Mouse (Mus musculus) stomach, embryonic 15.5 days (tissue): ENCODE measurements around the gene Rad54l2. TPM values are rescaled to one million over a fixed set of nuclear protein-coding genes. Genes with fewer than 3 reads are reported as not detected.

Experiments
- ATAC-seq: fragments of 200-750 bp; cut with Nextera tagmentation; 2 replicates; pipeline ENCODE4 v1.8.0; 2017; ENCODE audit warnings: low read depth, moderate number of reproducible peaks, moderate TSS enrichment; ENCODE audit not compliant: insufficient read depth, low FRiP score
- H3K27ac ChIP-seq: fragments of 300-500 bp; sonication (generic); 2 replicates; pipeline ENCODE4 v1.5.1; 2015; ENCODE audit warnings: mild to moderate bottlenecking, inconsistent platforms
- H3K27me3 ChIP-seq: fragments of 300-500 bp; sonication (generic); replicated peaks from 2 replicates; pipeline ENCODE4 v1.6.1; 2015; ENCODE audit warnings: inconsistent platforms
- H3K36me3 ChIP-seq: fragments of 300-500 bp; sonication (generic); 2 replicates; pipeline ENCODE4 v1.6.1; 2015; ENCODE audit warnings: inconsistent platforms
- H3K4me1 ChIP-seq: fragments of 300-500 bp; sonication (generic); 2 replicates; pipeline ENCODE4 v1.6.1; 2015; ENCODE audit warnings: inconsistent platforms
- H3K4me2 ChIP-seq: fragments of 300-500 bp; sonication (generic); 2 replicates; pipeline ENCODE4 v1.6.1; 2015; ENCODE audit warnings: mild to moderate bottlenecking, inconsistent platforms
- H3K4me3 ChIP-seq: fragments of 300-500 bp; sonication (generic); replicated peaks from 2 replicates; pipeline ENCODE4 v1.5.1; 2015; ENCODE audit warnings: inconsistent platforms
- H3K9ac ChIP-seq: fragments of 300-500 bp; sonication (generic); 2 replicates; pipeline ENCODE4 v1.6.1; 2015; ENCODE audit warnings: inconsistent platforms
- H3K9me3 ChIP-seq: fragments of 300-500 bp; sonication (generic); 2 replicates; pipeline ENCODE4 v1.6.1; 2016; ENCODE audit warnings: inconsistent platforms
- WGBS: fragments of 180-500 bp; shearing (Covaris S2); methylation state at CpG from one replicate; pipeline ENCODE4 v1.1.7; 2015; 5-methylcytosine and 5-hydroxymethylcytosine counted together
- polyA plus RNA-seq: library from polyadenylated mRNA; unstranded; fragments of >200 nt; fragmentation: Nextera tagmentation; extraction: Ambion mirVana; gene quantifications from 2 replicates; pipeline ENCODE4 v1.2.1, GENCODE M21; 2015

Gene Rad54l2
- polyA plus RNA-seq, 1 experiment from 2014 or later = 5.8 TPM

DNA sequence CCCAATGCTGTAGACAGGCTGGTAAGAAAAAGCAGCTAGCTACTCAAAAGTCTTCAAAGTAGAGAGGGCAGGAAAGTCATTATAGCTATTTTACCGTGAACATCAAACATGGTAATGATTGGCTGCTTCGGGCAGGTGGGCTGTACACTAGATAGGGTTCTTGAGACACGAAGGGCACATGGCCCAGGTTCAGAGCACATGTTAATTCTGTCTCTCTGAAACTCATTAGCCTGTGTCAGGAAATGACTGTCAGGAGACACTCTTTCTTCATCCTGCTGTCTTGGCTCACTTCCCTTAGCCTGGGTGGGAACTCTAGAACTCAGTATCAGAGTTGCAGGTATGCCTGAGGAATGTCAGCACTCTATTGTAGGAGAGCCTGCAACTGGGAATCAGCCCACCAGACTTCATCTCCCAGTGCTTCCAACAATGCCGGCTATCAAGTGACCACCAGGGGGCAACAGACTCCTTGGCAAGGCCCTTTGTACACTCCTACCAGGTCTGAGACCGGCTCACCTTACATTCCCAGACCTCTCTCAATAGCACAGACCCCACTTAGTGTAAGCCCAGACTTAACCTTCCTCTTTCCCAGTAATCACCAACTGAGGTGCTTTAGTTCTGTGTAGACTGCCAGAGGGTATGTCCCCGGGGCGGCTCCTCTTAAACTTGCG lies 101.9 kb downstream of the Rad54l2 start:
- H3K27ac ChIP-seq = no peak overlapping the region
- H3K9ac ChIP-seq = no peak overlapping the region
- no peaks in the 10 kb centered on the region for H3K9me3 ChIP-seq
- peak overlapping the region; percentile 32; the same call in 1 of the 2 replicates for H3K4me2 ChIP-seq
- peaks cover 16% of the 10 kb centered on the region; the same call in 1 of the 2 replicates for H3K4me1 ChIP-seq
- H3K4me3 ChIP-seq = no peak overlapping the region
- 0 out of 2 replicates have a peak, but pooled peaks have one; percentile 32 for ATAC-seq
- no peaks in the 10 kb centered on the region for H3K36me3 ChIP-seq
- 31% methylated on average over 8 of the region's 8 CpGs for whole genome bisulfite sequencing
- H3K27me3 ChIP-seq = no peaks in the 10 kb centered on the region

DNA sequence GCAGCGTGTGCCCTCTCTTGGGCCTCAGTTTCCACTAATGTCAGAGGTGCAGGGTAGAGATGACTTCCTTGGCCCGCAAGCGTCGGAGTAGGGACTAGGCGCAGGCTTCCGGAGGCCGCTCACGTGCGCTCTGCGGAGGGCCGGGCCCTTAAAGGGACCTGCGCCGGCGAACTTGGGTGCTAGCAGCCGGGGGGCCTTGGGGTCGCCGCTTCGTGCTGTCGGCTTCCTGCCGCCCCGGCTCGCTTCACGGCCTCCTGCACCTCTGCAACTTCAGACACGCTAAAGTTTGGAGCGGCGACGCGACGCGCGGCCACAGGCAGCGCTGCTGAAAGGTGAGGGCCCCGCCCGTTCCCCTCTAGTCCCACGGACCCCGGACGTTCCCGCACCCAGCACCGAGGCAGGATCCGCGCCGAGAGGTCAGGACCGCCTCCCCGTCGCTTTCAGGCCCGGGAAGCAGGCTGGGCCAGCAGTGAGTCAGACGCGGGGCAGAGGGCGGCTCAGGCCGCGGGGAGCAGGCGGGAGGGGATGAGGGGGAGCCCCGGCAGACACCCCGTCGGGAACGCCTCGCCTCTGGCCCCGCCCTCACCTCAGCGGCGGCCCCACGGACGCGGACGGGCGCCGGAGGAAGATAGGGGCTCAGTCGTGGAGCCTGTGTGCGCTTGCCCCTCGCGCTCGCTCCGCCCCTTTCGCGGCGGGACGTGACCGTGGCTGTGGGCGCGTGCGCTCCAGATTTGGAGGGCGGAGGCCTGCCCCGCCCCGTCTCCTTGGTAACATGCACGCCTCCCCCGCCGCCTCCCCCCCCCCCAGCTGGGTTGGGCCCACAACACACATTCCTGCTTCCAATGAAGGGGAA lies 103.5 kb downstream of the Rad54l2 start, which contains the start of gene Tex264:
Gene Tex264, minus strand, starts transcription at position 679 of the 853 bp plus-strand sequence.
- ATAC-seq = peak; percentile 87
- peaks cover 16% of the 10 kb centered on the region; the same call in 1 of the 2 replicates for H3K4me1 ChIP-seq
- peak within 1 kb of the TSS; percentile 70 for H3K27ac ChIP-seq
- H3K9ac ChIP-seq = peak within 1 kb of the TSS; percentile 56
- no peaks in the 10 kb centered on the region for H3K27me3 ChIP-seq
- under 1% methylated on average over 71 of the region's 86 CpGs for WGBS
- H3K4me3 ChIP-seq = peak within 1 kb of the TSS; percentile 64
- peak within 1 kb of the TSS; percentile 93 for H3K4me2 ChIP-seq
- no peaks in the 10 kb centered on the region for H3K9me3 ChIP-seq
- no peaks in the 10 kb centered on the region for H3K36me3 ChIP-seq

DNA sequence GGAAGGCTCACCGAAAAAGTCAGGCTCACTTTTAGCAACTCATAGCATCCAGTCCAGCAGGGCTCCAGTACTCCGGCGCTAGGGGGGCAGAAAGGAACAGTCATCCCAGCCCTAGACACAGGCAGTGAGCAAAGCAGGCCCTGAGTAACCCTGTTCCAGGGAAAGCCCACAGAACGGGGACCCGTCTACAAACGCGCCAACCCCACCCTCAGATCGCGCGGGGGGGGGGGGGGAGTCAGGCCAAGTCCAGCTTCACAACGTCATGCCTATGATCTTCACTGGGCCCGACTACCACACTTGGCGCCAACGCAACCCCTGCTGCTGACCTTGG lies 104.1 kb downstream of the Rad54l2 start:
- Histone ChIP-seq H3K36me3 (no peaks in the 10 kb centered on the region), H3K27me3 (no peaks in the 10 kb centered on the region), H3K9ac (peak overlapping the region; percentile 56), H3K4me1 (peaks cover 16% of the 10 kb centered on the region; the same call in 1 of the 2 replicates), H3K4me3 (peak overlapping the region; percentile 64), H3K27ac (peak overlapping the region; percentile 70; the same call in 1 of the 2 replicates), H3K9me3 (no peaks in the 10 kb centered on the region), H3K4me2 (peak overlapping the region; percentile 93)
- no peak for ATAC-seq
- WGBS = 3% methylated on average over 13 of the region's 14 CpGs

DNA sequence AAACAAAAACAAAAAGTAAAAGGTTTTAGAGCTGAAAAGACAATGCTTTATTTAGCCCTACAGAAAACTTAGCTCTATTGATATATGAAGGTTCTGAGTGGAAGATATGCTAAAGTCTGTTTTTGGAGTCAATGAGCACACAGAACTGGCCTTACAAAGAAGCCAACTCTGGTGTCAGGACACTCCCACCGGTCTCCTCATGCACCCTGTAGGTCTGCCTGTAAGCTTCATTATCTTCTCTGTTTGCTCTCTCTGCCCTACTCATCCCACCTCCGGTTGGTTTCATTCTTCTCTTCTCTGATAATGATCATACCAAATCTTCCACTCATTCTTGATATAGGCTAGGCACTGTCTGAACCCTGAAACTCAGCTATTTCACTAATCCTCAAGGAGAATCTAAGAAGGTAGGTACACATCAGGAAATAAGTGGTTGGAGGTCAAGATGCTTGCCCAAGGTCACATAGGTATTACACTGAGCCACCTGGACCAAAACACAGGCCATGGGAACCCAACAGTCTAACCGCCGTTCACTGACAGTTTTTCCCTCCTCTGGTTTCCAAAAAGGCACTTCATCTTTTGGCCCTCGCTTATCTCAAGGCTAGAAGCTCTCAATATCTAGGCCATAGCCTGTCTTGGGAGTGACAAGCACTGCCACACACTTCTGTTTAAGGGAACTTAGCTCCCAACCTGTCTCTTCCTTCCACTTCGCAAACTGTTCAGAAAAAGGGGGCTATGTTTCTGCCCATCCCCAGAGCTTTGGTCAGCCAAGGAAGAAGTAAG lies 104.7 kb downstream of the Rad54l2 start:
- no peak for ATAC-seq
- H3K27me3 ChIP-seq = no peaks in the 10 kb centered on the region
- 66% methylated on average over 6 of the region's 6 CpGs for WGBS
- H3K9me3 ChIP-seq = no peaks in the 10 kb centered on the region
- H3K4me1 ChIP-seq = peaks cover 16% of the 10 kb centered on the region; the same call in 1 of the 2 replicates
- peak overlapping the region; percentile 93 for H3K4me2 ChIP-seq
- no peaks in the 10 kb centered on the region for H3K36me3 ChIP-seq
- H3K9ac ChIP-seq = peak overlapping the region; percentile 56; the same call in 1 of the 2 replicates
- no peak overlapping the region for H3K27ac ChIP-seq
- peak overlapping the region; percentile 64 for H3K4me3 ChIP-seq

DNA sequence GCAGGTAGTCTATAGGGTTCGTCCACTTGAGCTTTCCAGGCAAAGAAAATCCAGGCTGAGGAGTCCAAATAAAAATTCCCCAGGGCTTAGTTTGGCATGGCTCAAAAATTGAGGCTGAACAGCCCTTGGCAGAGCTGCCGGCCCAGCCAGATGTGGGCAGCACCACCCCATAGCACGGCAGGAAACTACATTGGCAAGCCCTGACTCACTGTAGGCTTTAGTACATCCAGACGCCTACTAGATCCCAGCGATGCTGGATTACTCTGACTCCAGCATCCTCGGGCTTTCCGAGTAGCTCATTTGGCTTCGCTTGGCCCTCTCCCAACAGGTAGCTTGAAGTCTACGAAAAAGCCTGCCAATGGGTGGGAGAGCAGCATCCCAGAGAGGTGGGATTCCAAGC lies 108.0 kb downstream of the Rad54l2 start:
- Histone ChIP-seq H3K27me3 (no peaks in the 10 kb centered on the region), H3K4me2 (no peak overlapping the region), H3K36me3 (no peaks in the 10 kb centered on the region), H3K4me1 (peaks cover 8% of the 10 kb centered on the region; the same call in 1 of the 2 replicates), H3K9me3 (no peaks in the 10 kb centered on the region), H3K4me3 (no peak overlapping the region), H3K9ac (no peak overlapping the region), H3K27ac (no peak overlapping the region)
- WGBS = 93% methylated on average over 9 of the region's 9 CpGs
- no peak for ATAC-seq

DNA sequence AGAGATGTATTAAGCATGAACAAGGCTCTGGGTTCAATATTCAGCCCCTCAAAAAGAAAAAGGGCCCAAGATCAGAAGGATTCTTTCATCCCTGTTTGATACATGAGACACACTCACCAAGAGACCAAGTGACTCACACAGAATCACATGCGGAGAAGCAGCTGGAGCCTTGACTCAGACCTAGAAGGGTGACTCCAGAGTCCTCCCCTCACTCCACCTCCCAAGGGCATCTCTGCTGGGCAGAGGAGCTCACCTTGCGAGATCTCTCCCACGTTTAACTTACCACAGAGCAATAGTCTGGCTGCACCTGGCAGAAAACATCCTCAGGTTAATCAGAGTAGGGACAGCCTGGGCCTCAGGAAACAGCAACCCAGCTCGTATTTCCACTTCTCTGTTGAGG lies 110.8 kb downstream of the Rad54l2 start:
- peaks cover 3% of the 10 kb centered on the region; the same call in 1 of the 2 replicates for H3K36me3 ChIP-seq
- H3K27me3 ChIP-seq = no peaks in the 10 kb centered on the region
- ATAC-seq = no peak
- 68% methylated on average over 4 of the region's 4 CpGs for WGBS
- H3K4me3 ChIP-seq = no peak overlapping the region
- no peak overlapping the region for H3K27ac ChIP-seq
- no peaks in the 10 kb centered on the region; the same call in 1 of the 2 replicates for H3K4me1 ChIP-seq
- H3K9me3 ChIP-seq = no peaks in the 10 kb centered on the region
- H3K9ac ChIP-seq = no peak overlapping the region
- H3K4me2 ChIP-seq = no peak overlapping the region

DNA sequence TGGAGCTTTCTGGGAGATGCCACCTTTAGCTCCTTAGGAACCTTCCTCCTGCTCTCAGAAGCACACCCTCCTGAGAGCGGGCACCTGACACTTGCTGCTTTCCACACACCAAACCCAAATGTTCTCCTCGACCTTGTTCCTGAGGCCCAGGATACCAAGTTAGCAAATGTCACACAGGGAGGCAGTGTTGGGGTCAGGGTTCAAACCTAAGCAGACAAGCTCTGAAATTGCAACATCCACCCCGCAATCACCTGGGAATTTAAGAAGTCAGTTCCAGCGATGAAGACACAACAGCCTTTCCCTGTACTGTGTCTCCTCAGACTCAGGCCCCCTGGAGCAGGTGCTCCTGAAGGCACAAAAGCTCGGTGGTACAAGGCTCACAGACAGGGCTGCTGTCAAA lies 111.3 kb downstream of the Rad54l2 start:
- H3K9me3 ChIP-seq = no peaks in the 10 kb centered on the region
- H3K27me3 ChIP-seq = no peaks in the 10 kb centered on the region
- no peak overlapping the region for H3K9ac ChIP-seq
- WGBS = 82% methylated on average over 5 of the region's 5 CpGs
- no peak overlapping the region for H3K27ac ChIP-seq
- H3K36me3 ChIP-seq = peaks cover 7% of the 10 kb centered on the region; the same call in 1 of the 2 replicates
- H3K4me1 ChIP-seq = no peaks in the 10 kb centered on the region; the same call in 1 of the 2 replicates
- H3K4me2 ChIP-seq = no peak overlapping the region
- ATAC-seq = no peak
- no peak overlapping the region for H3K4me3 ChIP-seq

DNA sequence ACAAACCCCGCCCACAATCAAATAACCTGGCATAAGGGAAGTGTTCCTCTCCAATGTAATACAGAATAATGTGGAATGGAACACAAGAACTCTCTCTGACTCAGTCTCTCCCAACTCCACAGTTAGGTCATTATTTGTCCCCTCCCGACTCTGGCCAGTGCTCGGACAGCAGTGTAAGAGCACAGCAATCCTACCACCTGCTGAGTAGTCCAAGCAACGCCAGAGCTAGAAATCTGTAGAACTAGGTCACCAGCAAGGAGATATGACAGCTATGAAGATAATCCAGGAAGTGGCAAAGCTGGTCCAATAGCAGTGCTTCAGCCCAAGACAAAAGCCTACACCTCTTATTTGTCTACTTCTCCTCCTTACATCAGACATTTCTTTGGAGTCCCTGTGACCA lies 112.4 kb downstream of the Rad54l2 start:
- Histone ChIP-seq H3K27me3 (no peaks in the 10 kb centered on the region), H3K4me3 (no peak overlapping the region), H3K9ac (no peak overlapping the region), H3K27ac (no peak overlapping the region), H3K4me1 (no peaks in the 10 kb centered on the region; the same call in 1 of the 2 replicates), H3K9me3 (no peaks in the 10 kb centered on the region), H3K36me3 (peaks cover 9% of the 10 kb centered on the region; the same call in 1 of the 2 replicates), H3K4me2 (no peak overlapping the region)
- no peak for ATAC-seq
- 67% methylated on average over 4 of the region's 4 CpGs for WGBS

DNA sequence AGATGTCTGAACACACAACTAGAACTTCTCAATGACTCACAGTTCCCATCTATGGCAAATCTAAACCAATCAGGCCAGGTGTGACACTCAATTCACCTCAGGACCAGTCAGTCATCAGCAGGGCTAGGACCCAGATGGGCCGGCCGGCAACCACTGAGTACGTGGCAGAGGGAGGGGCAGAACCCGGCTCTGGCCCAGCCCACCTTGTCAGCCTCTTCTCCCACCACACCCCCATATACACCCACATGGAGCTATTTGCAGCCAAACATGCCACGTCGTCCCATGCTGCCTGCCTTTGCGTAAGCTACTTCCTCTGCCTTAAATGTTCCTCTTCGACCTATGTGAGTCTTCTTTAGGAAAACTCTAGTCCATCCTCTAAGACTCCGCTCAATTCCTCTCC lies 113.0 kb downstream of the Rad54l2 start:
- no peak overlapping the region for H3K4me2 ChIP-seq
- WGBS = 72% methylated on average over 9 of the region's 9 CpGs

DNA sequence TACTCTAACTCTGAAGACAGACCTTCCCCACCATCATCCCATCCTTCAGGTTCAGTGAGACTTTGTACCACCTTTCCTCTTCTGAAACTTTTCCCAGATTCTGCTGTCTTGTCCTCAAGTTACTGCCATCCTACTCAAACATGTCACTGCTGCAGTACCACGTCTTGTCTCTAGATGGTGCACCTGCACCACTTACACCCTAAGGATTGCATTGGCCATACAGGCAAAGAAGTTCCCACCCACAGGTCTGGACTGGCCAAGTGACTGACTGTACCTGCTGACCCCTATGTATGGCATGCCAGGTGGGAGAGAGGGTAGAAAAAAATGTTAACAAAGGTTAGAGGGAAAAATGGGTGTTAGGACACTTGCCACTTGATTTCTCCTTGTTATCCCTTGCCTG lies 113.5 kb downstream of the Rad54l2 start:
- Histone ChIP-seq H3K4me3 (no peak overlapping the region), H3K36me3 (peaks cover 9% of the 10 kb centered on the region; the same call in 1 of the 2 replicates), H3K27ac (no peak overlapping the region), H3K4me2 (no peak overlapping the region), H3K27me3 (no peaks in the 10 kb centered on the region), H3K4me1 (no peaks in the 10 kb centered on the region; the same call in 1 of the 2 replicates), H3K9ac (no peak overlapping the region), H3K9me3 (no peaks in the 10 kb centered on the region)
- peak; percentile 54; the same call in 1 of the 2 replicates for ATAC-seq
- 8% methylated on average over 1 of the region's 1 CpGs for WGBS

More for the DNA sequence above, 113.0 kb downstream of the Rad54l2 start:
- 0 out of 2 replicates have a peak, but pooled peaks have one; percentile 24 for ATAC-seq
- Histone ChIP-seq H3K36me3 (peaks cover 9% of the 10 kb centered on the region; the same call in 1 of the 2 replicates), H3K27me3 (no peaks in the 10 kb centered on the region), H3K4me1 (no peaks in the 10 kb centered on the region; the same call in 1 of the 2 replicates), H3K9me3 (no peaks in the 10 kb centered on the region), H3K27ac (no peak overlapping the region), H3K4me3 (no peak overlapping the region), H3K9ac (no peak overlapping the region)

DNA sequence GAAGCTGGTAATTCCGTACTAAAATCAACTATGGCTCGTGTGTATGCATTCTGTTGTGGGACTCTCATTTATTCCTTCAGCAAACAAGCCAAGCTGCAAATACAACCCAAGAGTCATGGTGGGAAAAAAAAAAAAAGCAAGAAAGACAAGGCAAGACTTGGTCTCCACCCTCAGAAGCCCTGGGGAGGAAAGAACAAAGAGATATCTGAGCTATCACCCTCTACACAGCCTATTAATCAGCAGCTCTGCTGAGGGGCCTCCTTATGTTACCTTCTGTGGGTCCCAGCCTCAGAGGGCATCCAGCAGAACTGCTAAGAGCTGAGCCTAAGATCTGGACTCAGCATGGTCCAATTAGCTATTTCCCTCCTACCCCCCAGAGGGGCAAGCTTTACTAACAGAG lies 115.1 kb downstream of the Rad54l2 start:
- peaks cover 11% of the 10 kb centered on the region; the same call in 1 of the 2 replicates for H3K36me3 ChIP-seq
- no peak for ATAC-seq

More for the DNA sequence above, 115.1 kb downstream of the Rad54l2 start:
- Histone ChIP-seq H3K4me1 (no peaks in the 10 kb centered on the region; the same call in 1 of the 2 replicates), H3K9ac (no peak overlapping the region), H3K27me3 (no peaks in the 10 kb centered on the region), H3K4me2 (no peak overlapping the region), H3K27ac (no peak overlapping the region), H3K4me3 (no peak overlapping the region), H3K9me3 (no peaks in the 10 kb centered on the region)
- WGBS = 87% methylated on average over 2 of the region's 2 CpGs
